Mouse (Mus musculus) thymus, adult 2 months (tissue): ENCODE results near the gene Ticam1. TPM values are rescaled to one million over a fixed set of nuclear protein-coding genes. Genes with fewer than 3 reads are reported as not detected.

Experiments used
- DNase-seq: peaks from one replicate; pipeline ENCODE4 v3.0.0; 2021
- H3K27ac ChIP-seq: fragments of 200-500 bp; 2 replicates; pipeline ENCODE4 v1.5.1; 2012; ENCODE audit warnings: low read length, control low read depth; ENCODE audit not compliant: control insufficient read depth, insufficient read depth
- H3K27me3 ChIP-seq: fragments of 200-500 bp; 2 replicates; pipeline ENCODE4 v1.6.1; 2012; ENCODE audit warnings: mild to moderate bottlenecking, low read length, moderate library complexity, mixed read lengths; ENCODE audit not compliant: control insufficient read depth, insufficient read depth
- H3K36me3 ChIP-seq: fragments of 200-500 bp; 2 replicates; pipeline ENCODE4 v1.6.1; 2012; ENCODE audit warnings: mild to moderate bottlenecking, low read length, moderate library complexity; ENCODE audit not compliant: control insufficient read depth, insufficient read depth
- H3K4me1 ChIP-seq: fragments of 200-500 bp; replicated peaks from 2 replicates; pipeline ENCODE4 v1.6.1; 2012; ENCODE audit warnings: low read length; ENCODE audit not compliant: control insufficient read depth, insufficient read depth
- H3K4me3 ChIP-seq: fragments of 200-500 bp; 2 replicates; pipeline ENCODE4 v1.5.1; 2012; ENCODE audit warnings: mild to moderate bottlenecking, low read length, control low read depth, moderate library complexity; ENCODE audit not compliant: control insufficient read depth, insufficient read depth
- CTCF ChIP-seq: fragments of 200-500 bp; IDR thresholded peaks from 2 replicates; pipeline ENCODE4 v1.5.1; 2012; ENCODE audit warnings: mild to moderate bottlenecking, control low read depth, low read length, moderate library complexity, borderline replicate concordance; ENCODE audit not compliant: control insufficient read depth, poor library complexity, insufficient read depth; ENCODE audit errors: extremely low read depth
- POLR2A ChIP-seq: fragments of 200-500 bp; IDR thresholded peaks from 2 replicates; pipeline ENCODE4 v1.6.1; 2012; ENCODE audit warnings: mild to moderate bottlenecking, low read length, control low read depth, moderate library complexity; ENCODE audit not compliant: control insufficient read depth, poor library complexity, insufficient read depth; ENCODE audit errors: extremely low read depth
- WGBS: fragments of 180-500 bp; shearing (Covaris S2); methylation state at CpG from one replicate; pipeline ENCODE4 v1.1.7; 2018; 5-methylcytosine and 5-hydroxymethylcytosine counted together
- polyA plus RNA-seq: library from polyadenylated mRNA; depleted of rRNA; stranded (reverse); fragments of >200 nt; gene quantifications from 2 replicates; pipeline ENCODE4 v1.2.3, GENCODE M21; 2012

Gene Ticam1
- polyA plus RNA-seq, 1 experiment, result 21.6 TPM

- no peak overlapping the region for H3K27ac ChIP-seq
- H3K27me3 ChIP-seq, result no peaks in the 10 kb centered on the region
- TF ChIP-seq CTCF (no peak), POLR2A (no peak)
- DNase-seq, result no peak
- WGBS, result 7% methylated on average over 58 of the region's 58 CpGs
- H3K4me1 ChIP-seq, result peaks cover 19% of the 10 kb centered on the region
- peak overlapping the region; percentile 60 for H3K4me3 ChIP-seq
- H3K36me3 ChIP-seq, result peaks cover 17% of the 10 kb centered on the region
Observed at GRCm38 (mm10) chr17:56257181-56257894, 19.2 kb downstream of the Ticam1 start.

- Histone ChIP-seq H3K27ac (peak within 1 kb of the TSS; percentile 79), H3K36me3 (peaks cover 12% of the 10 kb centered on the region), H3K4me1 (peaks cover 19% of the 10 kb centered on the region), H3K27me3 (no peaks in the 10 kb centered on the region), H3K4me3 (peak within 1 kb of the TSS; percentile 66)
- WGBS, result under 1% methylated on average over 28 of the region's 28 CpGs
- TF ChIP-seq POLR2A (peak; percentile 35; the same call in 1 of the 2 replicates), CTCF (no peak)
- peak; percentile 92 for DNase-seq
Observed at GRCm38 (mm10) chr17:56256239-56256881, 20.2 kb downstream of the Ticam1 start, which contains the start of gene Fem1a. Gene Fem1a, plus strand, starts transcription at chr17:56256810.

GRCm38 (mm10) chr17:56255863-56256238, 20.7 kb downstream of the Ticam1 start:
- DNase-seq, result peak; percentile 99
- Histone ChIP-seq H3K27ac (peak overlapping the region; percentile 79), H3K27me3 (no peaks in the 10 kb centered on the region), H3K4me1 (peaks cover 23% of the 10 kb centered on the region), H3K36me3 (peaks cover 11% of the 10 kb centered on the region), H3K4me3 (peak overlapping the region; percentile 66)
- TF ChIP-seq CTCF (peak; percentile 97), POLR2A (peak; percentile 53; the same call in 1 of the 2 replicates)
- WGBS, result under 1% methylated on average over 32 of the region's 32 CpGs

GRCm38 (mm10) chr17:56255429-56255828, 21.2 kb downstream of the Ticam1 start:
- peaks cover 11% of the 10 kb centered on the region for H3K36me3 ChIP-seq
- H3K27ac ChIP-seq, result no peak overlapping the region
- H3K27me3 ChIP-seq, result no peaks in the 10 kb centered on the region
- 19% methylated on average over 9 of the region's 9 CpGs for WGBS
- TF ChIP-seq POLR2A (no peak), CTCF (no peak)
- H3K4me1 ChIP-seq, result peaks cover 23% of the 10 kb centered on the region
- H3K4me3 ChIP-seq, result no peak overlapping the region
- DNase-seq, result no peak

GRCm38 (mm10) chr17:56254695-56255094, 21.9 kb downstream of the Ticam1 start:
- H3K27ac ChIP-seq, result no peak overlapping the region
- no peaks in the 10 kb centered on the region for H3K27me3 ChIP-seq
- WGBS, result 93% methylated on average over 4 of the region's 4 CpGs
- TF ChIP-seq POLR2A (no peak), CTCF (no peak)
- no peak for DNase-seq
- peaks cover 21% of the 10 kb centered on the region for H3K4me1 ChIP-seq
- peaks cover 4% of the 10 kb centered on the region for H3K36me3 ChIP-seq
- no peak overlapping the region for H3K4me3 ChIP-seq

GRCm38 (mm10) chr17:56251136-56251829, 25.3 kb downstream of the Ticam1 start:
- DNase-seq, result peak; percentile 68
- Histone ChIP-seq H3K27me3 (no peaks in the 10 kb centered on the region), H3K4me1 (peaks cover 5% of the 10 kb centered on the region), H3K36me3 (no peaks in the 10 kb centered on the region), H3K27ac (no peak overlapping the region), H3K4me3 (no peak overlapping the region)
- TF ChIP-seq POLR2A (no peak), CTCF (0 out of 2 replicates have a peak, but pooled peaks have one; percentile 18)
- 2% methylated on average over 6 of the region's 6 CpGs for WGBS
